Mouse (Mus musculus) splenic B cell, adult 2 months (primary cell): ENCODE results near the gene Styx.

Experiments used
- DNase-seq: peaks from one replicate; pipeline ENCODE4 v3.0.0-alpha.2; 2011; ENCODE audit warnings: low read depth, low spot score
- H3K27me3 ChIP-seq: 2 replicates; pipeline ENCODE4 v1.6.1; 2012; ENCODE audit warnings: mild to moderate bottlenecking, low read length, moderate library complexity, mixed read lengths; ENCODE audit not compliant: control insufficient read depth, poor library complexity, insufficient read depth, severe bottlenecking
- H3K36me3 ChIP-seq: 2 replicates; pipeline ENCODE4 v1.6.1; 2012; ENCODE audit warnings: mild to moderate bottlenecking, low read length, moderate library complexity, mixed read lengths; ENCODE audit not compliant: control insufficient read depth, poor library complexity, insufficient read depth, severe bottlenecking

The Styx gene

GRCm38 (mm10) chr14:45322450-45322849 is 28.4 kb upstream of the Styx start:
- Histone ChIP-seq H3K27me3 (no peaks in the 10 kb centered on the region), H3K36me3 (no peaks in the 10 kb centered on the region)
- no peak for DNase-seq

- Histone ChIP-seq H3K27me3 (no peaks in the 10 kb centered on the region), H3K36me3 (no peaks in the 10 kb centered on the region)
- DNase-seq: no peak
Observed at GRCm38 (mm10) chr14:45323320-45323719, 27.6 kb upstream of the Styx start.

DNA sequence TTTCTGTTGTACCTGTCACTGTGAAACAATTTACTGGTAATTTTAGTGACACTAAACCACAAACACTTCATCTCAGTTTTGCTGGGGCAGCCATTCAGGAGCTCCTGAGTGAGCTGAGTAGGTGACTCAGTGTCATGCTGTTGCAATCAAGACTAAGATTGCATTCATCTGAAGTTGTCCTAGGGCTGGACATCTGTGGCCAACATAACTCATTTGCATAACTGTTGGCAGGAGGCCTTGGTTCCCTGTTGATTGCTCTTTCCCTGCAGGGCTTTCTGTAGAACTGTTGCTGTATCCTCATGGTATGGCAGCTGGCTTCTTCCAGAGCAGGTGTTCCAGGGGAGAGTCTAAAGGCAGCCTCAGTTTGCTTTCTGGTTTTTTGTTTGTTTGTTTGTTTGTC is 25.4 kb upstream of the Styx start:
- no peak for DNase-seq
- Histone ChIP-seq H3K36me3 (no peaks in the 10 kb centered on the region), H3K27me3 (no peaks in the 10 kb centered on the region)

GRCm38 (mm10) chr14:45328072-45328713 is 22.7 kb upstream of the Styx start:
- no peak for DNase-seq
- no peaks in the 10 kb centered on the region for H3K27me3 ChIP-seq
- H3K36me3 ChIP-seq: peaks cover 3% of the 10 kb centered on the region; the same call in 1 of the 2 replicates

DNA sequence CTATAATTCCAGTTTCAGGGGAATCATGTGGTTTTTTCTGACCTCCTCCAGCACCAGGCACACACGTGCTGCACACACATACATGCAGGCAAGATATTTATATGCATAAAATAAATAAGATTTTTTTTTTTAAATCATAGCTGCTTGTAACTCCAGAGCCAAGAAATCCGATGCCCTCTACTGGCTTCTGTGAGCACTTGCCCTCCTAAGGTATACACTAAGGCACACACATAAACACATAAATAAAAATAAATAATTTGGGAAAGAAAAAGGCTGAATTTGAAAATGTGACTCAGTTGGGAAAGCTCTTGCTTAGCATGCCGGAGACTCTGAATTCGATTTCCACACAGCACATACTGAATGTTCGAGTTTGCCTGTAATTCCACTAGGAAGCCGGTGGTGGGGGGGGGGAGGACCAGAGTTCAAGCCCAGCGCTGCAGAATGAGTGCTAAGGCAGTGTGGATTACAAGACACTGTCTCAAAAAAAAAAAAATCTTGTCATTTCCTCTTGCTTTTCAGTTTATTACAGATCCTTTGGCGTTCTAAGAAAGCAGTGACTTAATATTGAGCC is 21.8 kb upstream of the Styx start:
- Histone ChIP-seq H3K27me3 (no peaks in the 10 kb centered on the region), H3K36me3 (peaks cover 3% of the 10 kb centered on the region; the same call in 1 of the 2 replicates)
- DNase-seq: no peak

DNA sequence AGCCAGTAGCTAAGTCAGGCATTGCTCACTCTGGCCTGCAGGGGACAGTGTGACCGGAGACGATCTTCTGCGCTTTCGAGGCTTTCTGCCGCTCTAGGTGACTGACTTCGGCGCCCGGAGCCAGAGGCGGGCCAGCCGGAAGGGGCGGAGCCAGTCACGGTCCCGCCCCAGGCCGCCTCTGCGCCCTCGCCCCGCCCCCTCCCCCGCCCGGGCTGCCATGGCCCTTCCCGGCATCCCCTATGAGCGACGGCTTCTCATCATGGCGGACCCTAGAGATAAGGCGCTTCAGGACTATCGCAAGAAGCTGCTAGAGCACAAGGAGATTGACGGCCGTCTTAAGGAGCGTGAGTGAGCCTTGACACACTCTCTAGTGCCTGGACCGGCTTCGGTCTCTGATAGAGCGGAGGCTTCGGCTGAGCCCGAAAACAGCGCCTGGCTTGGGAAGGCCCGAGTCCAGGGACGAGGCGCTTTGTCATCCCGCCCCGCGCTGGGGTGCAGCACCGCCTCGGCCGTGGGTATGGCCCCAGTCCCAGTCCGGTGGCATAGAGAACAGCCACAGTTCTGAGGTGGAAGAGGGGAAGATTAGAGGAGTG is 21.2 kb upstream of the Styx start, which contains the start of gene Psmc6:
Psmc6 (plus strand) TSS at position 200 of the 593 bp plus-strand sequence.
- DNase-seq: peak; percentile 97
- peaks cover 3% of the 10 kb centered on the region; the same call in 1 of the 2 replicates for H3K36me3 ChIP-seq

DNA sequence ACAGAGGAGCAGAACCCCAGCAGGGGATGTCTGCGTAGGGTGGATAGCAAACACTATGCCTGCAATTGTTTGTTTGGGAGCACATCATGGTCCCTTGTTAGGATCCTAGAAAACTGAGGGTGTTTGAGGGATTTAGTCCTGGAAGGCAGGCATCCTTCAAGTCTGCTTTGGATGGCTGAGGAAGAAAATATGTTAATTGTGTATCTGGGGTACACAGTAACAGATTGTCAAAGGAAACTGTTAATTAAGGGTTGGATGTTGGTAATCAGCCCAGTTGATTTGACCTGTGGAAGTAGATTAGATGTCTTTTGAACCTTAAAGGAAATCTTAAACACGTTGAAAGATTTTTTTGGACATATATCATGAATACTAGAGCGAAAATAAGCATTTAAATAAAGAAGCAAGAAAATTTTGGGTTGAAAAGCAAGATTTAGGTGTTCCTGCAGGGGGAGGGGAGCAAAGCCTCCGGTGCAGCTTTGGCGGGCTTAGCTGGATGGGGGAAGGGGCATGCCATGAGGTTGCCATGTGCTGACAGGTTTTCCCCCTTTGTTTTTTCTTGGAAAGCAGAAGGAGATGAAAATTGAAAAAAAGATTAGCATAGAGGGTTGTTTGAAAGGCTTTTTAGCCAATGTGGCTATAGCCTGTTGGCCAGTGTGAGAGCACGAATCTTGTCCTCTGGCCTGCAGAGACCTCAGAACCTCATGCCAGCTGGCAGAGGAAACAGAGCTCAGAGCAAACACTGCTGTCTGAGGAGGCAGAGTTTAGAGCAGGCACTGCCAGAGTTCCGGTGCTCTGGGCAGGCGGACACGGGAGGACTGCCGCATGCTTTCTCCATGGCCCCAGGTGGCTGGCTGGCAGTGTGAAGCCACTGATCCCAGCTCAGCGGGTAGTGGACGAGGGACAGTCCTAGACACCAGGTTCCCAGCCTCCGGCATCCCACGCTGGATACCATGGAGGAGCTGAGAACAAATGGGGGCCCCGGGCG is 13.6 kb downstream of the Styx start:
- no peaks in the 10 kb centered on the region for H3K27me3 ChIP-seq

More for the DNA sequence above, 21.2 kb upstream of the Styx start, which contains the start of gene Psmc6:
- H3K27me3 ChIP-seq: no peaks in the 10 kb centered on the region

DNA sequence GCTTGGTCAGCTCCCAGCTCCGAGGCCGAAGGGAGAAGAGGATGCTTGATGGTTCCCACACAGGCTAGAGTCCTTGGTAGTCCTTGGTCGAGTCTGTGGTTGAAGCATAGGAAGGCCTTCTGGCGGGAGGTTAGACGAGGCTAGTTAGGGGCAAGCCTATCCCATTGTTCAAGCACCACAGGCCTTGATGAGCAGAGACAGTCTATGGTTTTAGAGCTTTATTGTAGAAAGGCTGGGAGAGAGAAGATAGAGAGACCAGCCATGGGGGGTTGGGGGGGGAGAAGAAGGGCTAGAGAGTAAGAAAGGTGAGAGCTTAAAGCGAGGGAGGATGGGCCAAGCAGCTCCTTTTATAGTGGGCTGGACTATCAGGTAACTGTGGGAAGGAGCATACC is 14.3 kb downstream of the Styx start:
- peaks cover 8% of the 10 kb centered on the region for H3K36me3 ChIP-seq
- no peak for DNase-seq
- no peaks in the 10 kb centered on the region for H3K27me3 ChIP-seq

More for the DNA sequence above, 13.6 kb downstream of the Styx start:
- peaks cover 5% of the 10 kb centered on the region for H3K36me3 ChIP-seq
- DNase-seq: no peak

GRCm38 (mm10) chr14:45378771-45379170 is 27.9 kb downstream of the Styx start:
- no peak for DNase-seq
- H3K27me3 ChIP-seq: no peaks in the 10 kb centered on the region
- peaks cover 12% of the 10 kb centered on the region; the same call in 1 of the 2 replicates for H3K36me3 ChIP-seq

DNA sequence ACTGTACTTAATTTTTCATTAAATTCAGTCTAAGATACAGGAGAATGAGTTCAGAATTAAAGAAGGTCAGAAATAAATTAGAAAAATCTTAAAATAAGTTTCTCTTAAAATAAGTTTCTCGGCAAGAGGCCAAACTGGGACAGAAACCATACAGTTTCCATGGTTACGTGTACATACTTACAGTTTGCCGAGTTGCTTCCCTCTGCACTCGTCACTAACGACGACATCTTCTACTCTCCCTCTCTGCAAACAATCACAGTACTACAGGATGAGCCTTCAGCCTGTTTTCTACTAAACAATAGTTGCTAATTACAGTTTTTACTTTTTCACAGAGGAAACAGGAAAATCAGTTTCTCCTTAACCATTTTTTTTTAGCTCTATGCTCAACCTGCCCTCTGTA is 29.9 kb downstream of the Styx start:
- H3K27me3 ChIP-seq: no peaks in the 10 kb centered on the region
- peaks cover 12% of the 10 kb centered on the region; the same call in 1 of the 2 replicates for H3K36me3 ChIP-seq
- no peak for DNase-seq

DNA sequence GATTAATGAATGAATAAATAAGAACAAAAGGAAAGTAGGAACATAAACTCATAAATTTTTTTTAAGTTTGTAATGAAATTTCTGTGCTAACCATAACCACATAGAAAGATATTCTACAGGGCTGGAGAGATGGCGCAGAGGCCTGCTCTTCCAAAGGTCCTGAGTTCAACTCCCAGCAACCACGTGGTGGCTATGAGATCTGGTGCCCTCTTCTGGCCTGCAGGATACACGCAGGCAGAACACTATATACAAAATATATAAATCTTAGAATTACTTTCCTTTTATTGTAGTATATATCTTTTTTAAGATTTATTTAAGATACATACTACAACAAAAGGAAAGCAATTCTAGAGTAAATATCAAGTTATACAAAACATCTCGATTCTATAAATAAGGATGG is 32.0 kb downstream of the Styx start:
- no peaks in the 10 kb centered on the region for H3K27me3 ChIP-seq
- DNase-seq: peak; percentile 31
- H3K36me3 ChIP-seq: peaks cover 12% of the 10 kb centered on the region; the same call in 1 of the 2 replicates

GRCm38 (mm10) chr14:45385596-45385995 is 34.7 kb downstream of the Styx start:
- no peaks in the 10 kb centered on the region for H3K27me3 ChIP-seq

DNA sequence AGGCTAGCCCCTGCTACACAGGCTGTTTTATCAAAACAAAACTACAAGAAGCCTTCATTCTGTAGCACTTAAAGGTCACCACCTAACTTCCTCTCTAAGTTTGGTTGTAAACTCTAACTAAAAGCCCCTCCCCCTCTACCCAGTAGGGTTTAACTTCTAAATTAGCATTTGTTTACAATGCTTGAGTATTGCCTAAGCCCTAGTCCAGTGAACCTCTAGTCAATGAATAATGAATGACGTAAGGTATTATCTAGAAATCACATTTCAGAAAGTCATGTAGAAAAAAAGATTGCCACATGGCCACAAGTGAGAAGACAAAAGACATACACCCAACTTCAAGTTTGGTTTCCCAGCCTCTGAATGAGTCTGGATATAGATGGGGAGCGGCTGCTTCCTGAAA is 36.6 kb downstream of the Styx start:
- peak; percentile 18 for DNase-seq
- Histone ChIP-seq H3K27me3 (no peaks in the 10 kb centered on the region), H3K36me3 (no peaks in the 10 kb centered on the region)

More at GRCm38 (mm10) chr14:45385596-45385995, 34.7 kb downstream of the Styx start:
- no peak for DNase-seq
- H3K36me3 ChIP-seq: 0 out of 2 replicates have a peak, but pooled peaks cover 5% of the 10 kb centered on the region

- no peaks in the 10 kb centered on the region for H3K27me3 ChIP-seq
- peak; percentile 79 for DNase-seq
Observed at GRCm38 (mm10) chr14:45388345-45389181, 37.7 kb downstream of the Styx start.

More at GRCm38 (mm10) chr14:45388345-45389181, 37.7 kb downstream of the Styx start:
- H3K36me3 ChIP-seq: no peaks in the 10 kb centered on the region
